Mouse (Mus musculus) neural tube, embryonic 15.5 days (tissue): Measurements from ENCODE around the gene Cd3e. TPM values are rescaled to one million over a fixed set of nuclear protein-coding genes. Genes with fewer than 3 reads are reported as not detected.
A peak's percentile ranks its signal among the peaks of the same experiment; 100 is the strongest.
"Not testable (repeated sequence)": the region's sequence is repeated elsewhere in the genome, so short reads cannot be mapped to it uniquely, and the experiment has no call there.

Experiments
- ATAC-seq: fragments of 200-750 bp; cut with Nextera tagmentation; 2 replicates; pipeline ENCODE4 v1.8.0; 2017; ENCODE audit warnings: mild to moderate bottlenecking, moderate TSS enrichment, moderate library complexity; ENCODE audit not compliant: low FRiP score
- H3K27ac ChIP-seq: fragments of 300-500 bp; sonication (generic); replicated peaks from 2 replicates; pipeline ENCODE4 v1.5.1; 2015; ENCODE audit warnings: mild to moderate bottlenecking, inconsistent platforms
- H3K27me3 ChIP-seq: fragments of 300-500 bp; sonication (generic); replicated peaks from 2 replicates; pipeline ENCODE4 v1.6.1; 2015; ENCODE audit warnings: inconsistent platforms
- H3K36me3 ChIP-seq: fragments of 300-500 bp; sonication (generic); 2 replicates; pipeline ENCODE4 v1.6.1; 2015; ENCODE audit warnings: inconsistent platforms
- H3K4me1 ChIP-seq: fragments of 300-500 bp; sonication (generic); 2 replicates; pipeline ENCODE4 v1.6.1; 2015; ENCODE audit warnings: inconsistent platforms
- H3K4me2 ChIP-seq: fragments of 300-500 bp; sonication (generic); 2 replicates; pipeline ENCODE4 v1.6.1; 2015; ENCODE audit warnings: inconsistent platforms, mild to moderate bottlenecking, moderate library complexity
- H3K4me3 ChIP-seq: fragments of 300-500 bp; sonication (generic); replicated peaks from 2 replicates; pipeline ENCODE4 v1.5.1; 2015; ENCODE audit warnings: mild to moderate bottlenecking, inconsistent platforms
- H3K9ac ChIP-seq: fragments of 300-500 bp; sonication (generic); replicated peaks from 2 replicates; pipeline ENCODE4 v1.6.1; 2015; ENCODE audit warnings: mild to moderate bottlenecking, inconsistent platforms
- H3K9me3 ChIP-seq: fragments of 300-500 bp; sonication (generic); replicated peaks from 2 replicates; pipeline ENCODE4 v1.6.1; 2016; ENCODE audit warnings: inconsistent platforms
- WGBS: fragments of 180-500 bp; shearing (Covaris S2); methylation state at CpG from one replicate; pipeline ENCODE4 v1.1.7; 2015; ENCODE audit warnings: mixed read lengths; 5-methylcytosine and 5-hydroxymethylcytosine counted together
- polyA plus RNA-seq: library from polyadenylated mRNA; unstranded; fragments of >200 nt; fragmentation: Nextera tagmentation; extraction: Ambion mirVana; gene quantifications from 2 replicates; pipeline ENCODE4 v1.2.1, GENCODE M21; 2015

Cd3e gene
- polyA plus RNA-seq, 1 experiment from 2014 or later, result 0.19 TPM

DNA sequence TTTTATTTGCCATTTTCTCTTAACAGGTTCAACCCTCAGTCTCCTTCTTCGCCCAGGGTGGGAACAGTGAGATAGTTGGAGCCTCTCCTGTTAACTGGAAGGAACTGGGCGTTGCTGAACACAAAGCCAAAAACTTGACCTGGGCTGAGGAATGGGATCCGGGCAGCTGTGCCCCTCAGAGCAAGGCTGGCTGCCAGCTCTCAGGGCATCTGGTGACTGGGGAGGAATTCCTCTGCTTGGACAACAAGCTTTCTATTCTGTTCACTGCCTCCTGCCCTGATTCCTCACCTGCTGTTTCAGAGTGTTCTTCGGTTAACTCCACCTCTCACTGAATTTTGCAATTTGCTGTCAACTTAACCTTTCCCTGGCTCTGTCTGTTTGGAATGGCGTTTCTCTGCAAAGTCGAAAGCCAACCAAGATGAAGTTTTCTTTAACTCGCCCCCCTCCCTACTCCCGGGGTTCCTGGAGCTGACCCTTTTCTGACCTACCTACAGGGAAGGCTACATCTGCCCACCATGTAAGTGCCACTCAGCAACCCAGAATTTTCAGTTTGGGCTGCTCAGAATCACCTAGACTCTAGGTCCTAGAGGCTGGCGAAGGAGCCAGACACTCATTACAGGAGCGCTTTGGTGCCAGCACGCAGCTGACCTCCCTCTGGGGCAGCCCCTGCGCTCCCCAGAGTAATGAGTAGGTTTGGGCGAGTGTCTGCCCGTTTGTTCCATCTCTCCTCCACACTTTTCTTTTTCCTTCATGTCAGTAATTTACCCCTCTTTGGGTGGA is 30.8 kb upstream of the Cd3e start:
- ATAC-seq, result no peak
- no peak overlapping the region for H3K9ac ChIP-seq
- peaks cover 13% of the 10 kb centered on the region for H3K4me1 ChIP-seq
- peaks cover 78% of the 10 kb centered on the region for H3K27me3 ChIP-seq
- H3K4me3 ChIP-seq, result no peak overlapping the region
- peak overlapping the region; percentile 27 for H3K4me2 ChIP-seq
- 19% methylated on average over 14 of the region's 14 CpGs for WGBS
- H3K36me3 ChIP-seq, result no peaks in the 10 kb centered on the region
- H3K9me3 ChIP-seq, result no peaks in the 10 kb centered on the region
- H3K27ac ChIP-seq, result no peak overlapping the region

DNA sequence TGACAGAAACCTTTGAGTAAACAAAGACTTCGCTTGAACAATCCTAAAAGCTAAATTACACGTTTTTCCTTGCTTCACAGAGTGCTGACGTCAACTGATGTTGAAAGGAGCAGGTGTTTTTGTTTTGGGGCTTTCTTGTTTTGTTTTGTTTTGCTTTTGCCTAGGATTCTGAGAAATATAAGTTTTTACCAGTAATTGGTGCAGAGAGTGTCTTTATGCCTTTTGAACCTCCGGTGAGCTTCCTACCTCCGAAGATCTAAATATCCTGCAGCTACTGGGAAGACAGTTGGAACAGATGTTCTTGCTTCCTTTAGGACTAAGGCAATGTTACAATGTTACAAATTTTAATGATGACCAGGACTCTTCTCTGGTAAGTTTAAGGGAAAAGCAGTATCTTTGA is 30.1 kb upstream of the Cd3e start, which contains the start of gene Mpzl2:
Gene Mpzl2 (plus strand): TSS at position 301 of the 400 bp plus-strand sequence.
- H3K27me3 ChIP-seq, result peaks cover 71% of the 10 kb centered on the region
- H3K27ac ChIP-seq, result no peak within 1 kb of the TSS
- H3K4me1 ChIP-seq, result peaks cover 13% of the 10 kb centered on the region
- peak within 1 kb of the TSS; percentile 27 for H3K4me2 ChIP-seq
- no peak within 1 kb of the TSS for H3K4me3 ChIP-seq
- no peak for ATAC-seq
- no peak within 1 kb of the TSS for H3K9ac ChIP-seq
- WGBS, result 61% methylated on average over 5 of the region's 5 CpGs
- H3K9me3 ChIP-seq, result no peaks in the 10 kb centered on the region
- H3K36me3 ChIP-seq, result no peaks in the 10 kb centered on the region

DNA sequence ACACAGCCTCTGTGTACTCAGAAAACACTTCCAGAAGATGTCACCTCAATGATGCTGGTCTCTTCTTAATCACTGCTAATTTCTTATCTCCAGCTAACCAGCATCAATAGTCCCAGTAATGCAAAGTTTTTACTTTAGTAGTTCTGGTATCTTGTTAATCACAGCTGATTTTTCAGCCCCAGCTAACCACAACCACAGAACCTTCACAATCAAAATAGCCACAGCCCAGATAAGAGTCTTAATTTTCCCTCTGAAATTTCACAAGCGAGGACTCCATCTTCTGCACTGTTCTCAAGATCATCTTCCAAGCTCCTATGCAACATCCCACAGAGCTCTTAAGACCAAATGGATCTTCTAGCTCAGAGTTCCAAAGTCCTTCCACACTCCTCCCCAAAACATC is 28.4 kb upstream of the Cd3e start:
- not testable (repeated sequence) for H3K9me3 ChIP-seq, H3K9ac ChIP-seq, H3K4me3 ChIP-seq, H3K4me2 ChIP-seq, ATAC-seq, H3K36me3 ChIP-seq, H3K27ac ChIP-seq
- WGBS, result 95% methylated on average over 1 of the region's 1 CpGs
- peaks cover 13% of the 10 kb centered on the region for H3K4me1 ChIP-seq
- H3K27me3 ChIP-seq, result peaks cover 60% of the 10 kb centered on the region

DNA sequence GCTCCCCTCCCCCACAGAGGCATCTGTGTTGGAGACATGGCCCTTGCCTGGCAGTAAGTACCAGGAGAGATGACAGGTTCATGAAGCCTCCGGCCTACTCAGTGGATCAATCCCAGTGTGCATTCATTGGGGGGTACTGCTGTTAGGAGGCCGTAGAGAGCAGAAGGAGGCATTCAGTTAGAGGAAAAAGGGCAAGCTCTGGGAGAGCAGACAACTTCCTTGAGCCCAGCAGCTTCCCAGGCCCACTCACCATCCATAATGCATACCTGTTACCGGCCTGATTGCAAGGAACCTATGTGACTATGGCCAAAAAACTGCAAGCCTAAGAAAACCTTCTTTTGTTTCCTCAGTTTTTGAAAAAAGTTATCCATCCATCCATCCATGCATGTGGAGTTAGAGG is 25.1 kb upstream of the Cd3e start:
- H3K4me2 ChIP-seq, result no peak overlapping the region
- no peaks in the 10 kb centered on the region for H3K36me3 ChIP-seq
- H3K27ac ChIP-seq, result no peak overlapping the region
- peaks cover 28% of the 10 kb centered on the region for H3K27me3 ChIP-seq
- H3K9me3 ChIP-seq, result no peaks in the 10 kb centered on the region
- no peak for ATAC-seq
- 77% methylated on average over 3 of the region's 3 CpGs for WGBS
- no peak overlapping the region for H3K9ac ChIP-seq
- no peak overlapping the region for H3K4me3 ChIP-seq
- no peaks in the 10 kb centered on the region for H3K4me1 ChIP-seq

DNA sequence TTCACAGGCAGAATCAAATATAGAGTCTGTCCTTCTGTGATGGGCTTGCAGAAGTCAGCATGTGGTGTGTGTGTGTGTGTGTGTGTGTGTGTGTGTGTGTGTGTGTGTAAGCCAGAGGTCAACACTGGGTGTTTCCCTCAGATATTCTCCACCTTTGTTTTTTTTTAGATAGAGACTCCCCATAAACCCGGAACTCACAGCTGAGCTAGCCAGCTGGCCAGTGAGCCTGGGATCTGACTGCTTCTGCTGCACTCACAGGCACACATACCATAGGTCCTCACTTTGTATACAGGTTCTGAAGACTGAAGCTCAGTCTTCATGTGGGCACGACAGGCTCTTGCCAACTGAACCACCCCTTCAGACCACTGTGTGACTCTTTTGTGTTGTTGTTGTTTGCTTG is 22.8 kb upstream of the Cd3e start:
- Histone ChIP-seq H3K9ac (no peak overlapping the region), H3K36me3 (no peaks in the 10 kb centered on the region), H3K4me1 (no peaks in the 10 kb centered on the region), H3K27me3 (peaks cover 8% of the 10 kb centered on the region; the same call in 1 of the 2 replicates), H3K27ac (no peak overlapping the region), H3K4me3 (no peak overlapping the region), H3K4me2 (no peak overlapping the region), H3K9me3 (no peaks in the 10 kb centered on the region)
- WGBS, result 82% methylated on average over 2 of the region's 2 CpGs
- ATAC-seq, result no peak

DNA sequence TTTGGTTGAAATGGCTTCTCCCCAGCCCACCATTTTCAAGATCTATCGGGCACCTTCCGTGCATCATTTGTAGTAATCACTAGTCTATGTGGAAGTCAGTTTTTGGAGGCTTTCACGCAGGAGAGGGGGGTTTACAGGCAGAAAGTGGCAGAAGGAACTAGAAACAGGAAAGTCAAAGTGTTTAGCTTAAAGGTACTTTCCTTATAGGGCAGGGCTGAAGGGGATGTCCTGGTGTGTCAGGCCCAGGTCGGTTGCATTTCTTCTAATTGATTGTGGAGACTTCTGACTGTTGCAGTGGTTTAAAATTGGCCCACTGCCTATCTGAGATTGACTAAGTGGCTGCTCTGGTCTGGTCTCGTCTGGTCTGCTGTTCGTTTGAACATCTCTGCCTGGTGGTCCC is 20.9 kb upstream of the Cd3e start:
- Histone ChIP-seq H3K9ac (no peak overlapping the region), H3K4me2 (no peak overlapping the region), H3K27me3 (peaks cover 8% of the 10 kb centered on the region; the same call in 1 of the 2 replicates), H3K36me3 (no peaks in the 10 kb centered on the region), H3K27ac (no peak overlapping the region), H3K4me3 (no peak overlapping the region), H3K4me1 (no peaks in the 10 kb centered on the region), H3K9me3 (no peaks in the 10 kb centered on the region)
- WGBS, result 75% methylated on average over 6 of the region's 6 CpGs
- no peak for ATAC-seq

DNA sequence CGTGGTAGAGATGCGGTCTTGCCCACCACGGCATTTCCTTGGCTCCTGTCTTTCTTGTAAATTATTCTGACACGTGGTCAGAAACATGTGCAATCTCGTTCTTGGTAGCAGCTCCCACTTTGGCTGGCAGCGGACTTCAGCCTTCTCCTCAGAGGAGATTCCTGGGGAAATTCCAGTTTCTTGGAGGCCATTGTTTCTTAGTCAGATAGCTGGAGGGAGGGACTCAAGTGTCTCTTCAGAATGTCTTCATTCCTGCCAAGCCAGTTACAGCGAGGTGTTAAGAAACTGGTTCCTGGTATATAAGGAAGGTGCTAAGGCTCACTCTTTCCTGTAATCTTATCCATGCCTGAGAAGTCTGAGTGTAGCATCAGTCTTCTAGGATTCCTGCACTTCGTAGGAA is 17.9 kb upstream of the Cd3e start:
- Histone ChIP-seq H3K36me3 (no peaks in the 10 kb centered on the region), H3K4me1 (no peaks in the 10 kb centered on the region), H3K27me3 (peaks cover 3% of the 10 kb centered on the region; the same call in 1 of the 2 replicates), H3K9me3 (no peaks in the 10 kb centered on the region), H3K27ac (no peak overlapping the region), H3K4me2 (no peak overlapping the region), H3K9ac (no peak overlapping the region), H3K4me3 (no peak overlapping the region)
- ATAC-seq, result no peak
- WGBS, result 82% methylated on average over 8 of the region's 8 CpGs

DNA sequence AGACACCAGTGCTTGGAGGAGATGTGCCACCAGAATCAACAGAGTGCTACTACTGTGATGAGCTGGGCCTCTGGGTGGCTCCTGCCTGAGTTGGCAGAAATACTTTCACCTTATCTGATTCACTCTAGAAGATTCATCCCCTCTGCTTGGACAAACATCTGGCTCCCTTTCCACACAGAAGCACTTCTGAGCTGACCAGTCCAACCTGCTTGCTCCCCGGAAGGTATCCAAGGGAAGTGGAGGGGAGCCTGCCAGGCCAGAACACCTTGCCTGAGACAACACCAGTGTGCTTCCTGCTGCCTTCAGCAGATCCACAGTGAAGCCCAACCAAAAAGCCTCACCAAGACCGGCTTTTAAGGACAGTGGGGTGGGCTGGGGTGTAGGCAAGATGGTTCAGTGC is 14.8 kb upstream of the Cd3e start:
- Histone ChIP-seq H3K4me3 (no peak overlapping the region), H3K27me3 (0 out of 2 replicates have a peak, but pooled peaks cover 3% of the 10 kb centered on the region), H3K9ac (no peak overlapping the region), H3K4me2 (no peak overlapping the region), H3K36me3 (no peaks in the 10 kb centered on the region), H3K27ac (no peak overlapping the region), H3K9me3 (no peaks in the 10 kb centered on the region), H3K4me1 (no peaks in the 10 kb centered on the region)
- no peak for ATAC-seq
- WGBS, result 86% methylated on average over 2 of the region's 2 CpGs

DNA sequence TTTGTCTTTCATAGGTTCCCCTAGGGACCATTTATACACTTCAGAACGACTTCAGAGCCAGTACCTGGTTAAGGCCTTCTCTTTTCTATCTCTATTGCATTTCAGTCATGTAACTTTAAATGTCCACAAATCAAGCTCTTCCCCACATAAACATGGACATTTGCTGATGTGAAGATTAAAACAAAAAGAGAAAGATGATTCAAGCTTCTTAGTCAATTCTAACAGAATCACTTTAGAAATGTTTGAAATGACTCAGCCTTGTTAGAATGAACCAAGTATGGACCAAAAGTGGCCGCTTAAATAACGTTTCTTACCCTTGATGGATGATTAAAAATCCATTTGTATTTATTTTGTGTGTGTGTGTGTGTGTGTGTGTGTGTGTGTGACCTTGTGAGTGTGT is 14.2 kb upstream of the Cd3e start:
- H3K9ac ChIP-seq, result no peak overlapping the region
- H3K9me3 ChIP-seq, result no peaks in the 10 kb centered on the region
- H3K4me2 ChIP-seq, result no peak overlapping the region
- 61% methylated on average over 3 of the region's 3 CpGs for WGBS
- H3K27me3 ChIP-seq, result 0 out of 2 replicates have a peak, but pooled peaks cover 3% of the 10 kb centered on the region
- no peak overlapping the region for H3K27ac ChIP-seq
- H3K36me3 ChIP-seq, result no peaks in the 10 kb centered on the region
- no peak for ATAC-seq
- no peaks in the 10 kb centered on the region for H3K4me1 ChIP-seq
- H3K4me3 ChIP-seq, result no peak overlapping the region

DNA sequence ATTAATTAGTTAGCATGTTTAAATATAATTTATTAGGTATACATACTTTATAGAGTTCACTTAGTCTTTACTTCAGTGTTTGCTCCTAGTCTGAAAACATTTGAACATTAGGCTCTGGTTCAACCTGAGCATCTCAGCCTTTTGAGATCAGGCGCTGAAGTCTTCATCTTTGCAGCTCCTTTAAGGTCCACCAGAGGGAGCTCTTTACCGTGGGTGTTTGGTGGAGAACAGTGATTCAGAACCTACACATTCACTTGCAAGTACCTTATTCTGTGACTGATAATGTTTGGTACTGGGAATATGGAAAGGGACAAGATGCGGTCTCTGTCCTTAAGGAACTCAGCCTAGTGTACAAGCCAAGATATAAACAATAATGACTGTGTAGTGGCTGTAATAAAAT is 13.4 kb upstream of the Cd3e start:
- Histone ChIP-seq H3K36me3 (no peaks in the 10 kb centered on the region), H3K9ac (no peak overlapping the region), H3K27me3 (0 out of 2 replicates have a peak, but pooled peaks cover 3% of the 10 kb centered on the region), H3K4me1 (no peaks in the 10 kb centered on the region), H3K27ac (no peak overlapping the region), H3K4me2 (no peak overlapping the region), H3K4me3 (no peak overlapping the region), H3K9me3 (no peaks in the 10 kb centered on the region)
- ATAC-seq, result no peak
- 13% methylated on average over 3 of the region's 3 CpGs for WGBS

DNA sequence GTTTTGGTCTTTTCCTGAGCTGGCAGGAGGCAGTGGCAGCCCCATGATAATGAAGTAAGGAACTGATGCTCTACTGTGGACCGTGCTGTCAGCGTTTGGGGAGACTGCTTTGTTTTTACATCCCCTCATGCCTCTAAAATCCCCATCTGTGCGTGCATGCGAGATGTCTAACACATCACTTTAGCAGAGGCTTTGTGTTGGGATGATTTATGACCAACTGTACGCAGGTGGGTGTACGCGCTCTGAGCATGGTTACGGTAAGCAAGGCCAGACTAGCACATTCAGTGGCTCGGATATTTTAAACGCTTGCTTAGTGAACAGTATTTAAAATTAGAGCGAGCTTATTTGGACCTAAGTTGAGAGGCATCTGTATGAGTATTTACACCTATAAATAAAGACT is 8.6 kb upstream of the Cd3e start:
- Histone ChIP-seq H3K4me2 (no peak overlapping the region), H3K27ac (no peak overlapping the region), H3K9me3 (no peaks in the 10 kb centered on the region), H3K27me3 (no peaks in the 10 kb centered on the region), H3K4me3 (no peak overlapping the region), H3K9ac (no peak overlapping the region), H3K36me3 (no peaks in the 10 kb centered on the region), H3K4me1 (no peaks in the 10 kb centered on the region)
- 60% methylated on average over 11 of the region's 11 CpGs for WGBS
- no peak for ATAC-seq

DNA sequence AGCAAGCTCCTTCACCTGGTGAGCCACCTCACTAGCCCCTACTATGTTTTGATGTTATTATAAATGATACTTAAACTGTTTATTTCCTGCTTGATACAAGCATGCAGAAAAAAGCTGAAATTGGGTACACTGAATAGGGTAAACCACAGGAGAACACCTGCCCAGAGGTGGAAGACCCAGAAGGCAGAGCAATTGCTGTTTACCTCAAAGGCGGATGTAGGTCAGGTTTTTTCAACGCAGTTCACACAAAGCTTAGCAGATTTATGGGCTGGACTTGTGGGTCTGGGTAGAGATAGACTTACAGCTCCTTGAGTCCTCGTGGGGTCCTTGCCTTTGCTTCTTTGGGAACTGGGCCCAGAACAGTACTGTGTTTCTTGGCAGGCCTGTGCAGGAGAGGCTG is 6.4 kb upstream of the Cd3e start:
- no peaks in the 10 kb centered on the region for H3K9me3 ChIP-seq
- H3K36me3 ChIP-seq, result no peaks in the 10 kb centered on the region
- no peaks in the 10 kb centered on the region for H3K27me3 ChIP-seq
- H3K27ac ChIP-seq, result no peak overlapping the region
- ATAC-seq, result no peak
- no peak overlapping the region for H3K9ac ChIP-seq
- H3K4me3 ChIP-seq, result no peak overlapping the region
- WGBS, result 66% methylated on average over 3 of the region's 3 CpGs
- no peaks in the 10 kb centered on the region for H3K4me1 ChIP-seq
- no peak overlapping the region for H3K4me2 ChIP-seq
